Mouse (Mus musculus): ENCODE results near the gene Uba1. TPM values are rescaled to one million over a fixed set of nuclear protein-coding genes. Genes with fewer than 3 reads are reported as not detected.

Gene Uba1
- 208 and 235 TPM in 2 replicates for polyA plus RNA-seq (2012; rRNA removed)

- WGBS, result 2% methylated on average over 27 of the region's 27 CpGs
- H3K36me3 ChIP-seq (ENCODE audit: control insufficient read depth, insufficient read depth, low read length), result no peaks in the 10 kb centered on the region
- 0 out of 2 replicates have a peak within 1 kb of the TSS, but pooled peaks have one; percentile 20 for H3K27ac ChIP-seq (ENCODE audit: insufficient read depth, low read depth, low read length)
- peak within 1 kb of the TSS; percentile 89 for H3K4me3 ChIP-seq (ENCODE audit: insufficient read depth, low read depth, low read length)
- peak; percentile 79 for DNase-seq
- TF ChIP-seq POLR2A (IDR thresholded peaks at IDR 0.05; ENCODE audit: low read depth, low read length) (no peak), CTCF (conservative IDR thresholded peaks at IDR 0.05; ENCODE audit: insufficient read depth, insufficient read length, low read depth, low read length) (no peak)
- H3K27me3 ChIP-seq (replicated peaks; ENCODE audit: control insufficient read depth, insufficient read depth, low read length), result no peaks in the 10 kb centered on the region
- no peaks in the 10 kb centered on the region for H3K4me1 ChIP-seq (ENCODE audit: control insufficient read depth, insufficient read depth, low read length)
These were observed at the start of gene Uba1 for GRCm38 (mm10) chrX:20658026-20658652. Gene Uba1 (plus strand): TSS chrX:20658326.

GRCm38 (mm10) chrX:20608500-20608899 is 49.6 kb upstream of the Uba1 start:
- TF ChIP-seq POLR2A (IDR thresholded peaks at IDR 0.05; ENCODE audit: low read depth, low read length) (no peak), CTCF (conservative IDR thresholded peaks at IDR 0.05; ENCODE audit: insufficient read depth, insufficient read length, low read depth, low read length) (no peak)
- no peaks in the 10 kb centered on the region for H3K27me3 ChIP-seq (replicated peaks; ENCODE audit: control insufficient read depth, insufficient read depth, low read length)
- 93% methylated on average over 4 of the region's 4 CpGs for WGBS
- H3K4me3 ChIP-seq (ENCODE audit: insufficient read depth, low read depth, low read length), result no peak overlapping the region
- no peaks in the 10 kb centered on the region for H3K36me3 ChIP-seq (ENCODE audit: control insufficient read depth, insufficient read depth, low read length)
- H3K27ac ChIP-seq (ENCODE audit: insufficient read depth, low read depth, low read length), result no peak overlapping the region
- DNase-seq, result no peak
- H3K4me1 ChIP-seq (ENCODE audit: control insufficient read depth, insufficient read depth, low read length), result no peaks in the 10 kb centered on the region

DNA sequence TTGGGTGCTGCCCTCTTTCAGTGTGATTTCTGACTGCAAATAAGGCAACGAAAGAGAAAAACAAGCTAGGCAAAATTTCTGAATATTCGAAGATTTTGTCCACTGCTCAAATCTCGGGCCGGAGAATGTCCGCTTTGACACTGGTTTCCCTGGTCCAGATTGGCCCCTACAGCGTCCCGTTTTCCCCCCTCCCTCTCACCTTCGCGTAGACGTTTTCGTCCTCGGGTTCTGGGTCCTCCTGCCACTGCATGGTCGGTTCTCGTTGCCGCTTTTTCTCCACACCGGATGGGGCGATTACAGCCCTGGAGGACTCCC is 41.3 kb upstream of the Uba1 start:
- DNase-seq, result no peak
- H3K4me3 ChIP-seq (ENCODE audit: insufficient read depth, low read depth, low read length), result peak overlapping the region; percentile 96
- H3K4me1 ChIP-seq (ENCODE audit: control insufficient read depth, insufficient read depth, low read length), result peaks cover 2% of the 10 kb centered on the region; the same call in 1 of the 2 replicates
- no peaks in the 10 kb centered on the region for H3K27me3 ChIP-seq (replicated peaks; ENCODE audit: control insufficient read depth, insufficient read depth, low read length)
- TF ChIP-seq CTCF (conservative IDR thresholded peaks at IDR 0.05; ENCODE audit: insufficient read depth, insufficient read length, low read depth, low read length), result no peak
- TF ChIP-seq POLR2A (IDR thresholded peaks at IDR 0.05; ENCODE audit: low read depth, low read length), result no peak
- under 1% methylated on average over 17 of the region's 17 CpGs for WGBS
- peak overlapping the region; percentile 97 for H3K27ac ChIP-seq (ENCODE audit: insufficient read depth, low read depth, low read length)
- H3K36me3 ChIP-seq (ENCODE audit: control insufficient read depth, insufficient read depth, low read length), result no peaks in the 10 kb centered on the region

DNA sequence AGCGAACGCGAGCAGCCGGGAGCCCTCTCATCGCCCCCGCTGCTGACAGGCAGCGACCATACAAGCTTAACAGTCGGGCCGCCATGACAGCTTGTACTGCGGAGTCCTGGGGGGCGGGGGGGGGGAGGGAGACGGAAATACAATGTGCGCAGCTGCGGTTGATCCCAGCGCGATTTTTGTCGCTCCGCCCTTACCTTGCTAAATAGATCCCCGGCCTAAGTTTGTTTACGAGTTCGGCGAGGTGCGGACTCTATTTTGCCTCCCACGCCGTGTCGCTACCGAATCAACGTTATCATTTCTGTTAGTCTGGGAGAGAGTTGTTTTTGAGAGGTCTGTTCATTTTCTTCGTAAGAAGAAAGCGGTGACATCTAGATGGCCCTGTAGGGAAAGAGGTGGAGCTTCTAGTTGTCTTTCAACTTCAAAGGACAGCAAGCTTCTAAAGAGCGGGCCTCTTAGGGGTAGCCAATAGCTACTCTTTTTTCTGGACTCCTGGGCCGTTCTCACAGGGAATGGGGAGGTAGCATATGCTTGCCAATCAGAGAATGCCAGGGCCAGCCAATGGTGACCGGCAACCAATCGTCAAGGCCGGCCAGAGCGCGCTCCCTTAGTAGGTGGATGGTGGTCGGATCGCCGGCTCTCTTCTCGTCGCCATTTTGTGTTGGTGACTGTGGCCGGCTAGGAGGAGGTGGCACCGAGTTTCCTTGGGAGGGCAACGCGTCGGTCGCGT is 40.8 kb upstream of the Uba1 start, which contains the start of the genes Rbm10 and Ndufb11:
Gene Rbm10, plus strand, starts transcription at position 328 of the 727 bp plus-strand sequence.
Gene Ndufb11, minus strand, starts transcription at position 444 of the 727 bp plus-strand sequence.
- H3K4me3 ChIP-seq (ENCODE audit: insufficient read depth, low read depth, low read length), result peak within 1 kb of the TSS; percentile 98
- H3K27me3 ChIP-seq (replicated peaks; ENCODE audit: control insufficient read depth, insufficient read depth, low read length), result no peaks in the 10 kb centered on the region
- peak; percentile 91 for DNase-seq
- H3K36me3 ChIP-seq (ENCODE audit: control insufficient read depth, insufficient read depth, low read length), result no peaks in the 10 kb centered on the region
- WGBS, result 0% methylated on average over 48 of the region's 49 CpGs
- TF ChIP-seq CTCF (conservative IDR thresholded peaks at IDR 0.05; ENCODE audit: insufficient read depth, insufficient read length, low read depth, low read length), result no peak
- no peak for TF ChIP-seq POLR2A (IDR thresholded peaks at IDR 0.05; ENCODE audit: low read depth, low read length)
- H3K4me1 ChIP-seq (ENCODE audit: control insufficient read depth, insufficient read depth, low read length), result peaks cover 2% of the 10 kb centered on the region; the same call in 1 of the 2 replicates
- H3K27ac ChIP-seq (ENCODE audit: insufficient read depth, low read depth, low read length), result peak within 1 kb of the TSS; percentile 99

- peak overlapping the region; percentile 99 for H3K27ac ChIP-seq (ENCODE audit: insufficient read depth, low read depth, low read length)
- TF ChIP-seq CTCF (conservative IDR thresholded peaks at IDR 0.05; ENCODE audit: insufficient read depth, insufficient read length, low read depth, low read length), result no peak
- no peak for TF ChIP-seq POLR2A (IDR thresholded peaks at IDR 0.05; ENCODE audit: low read depth, low read length)
- WGBS, result 6% methylated on average over 31 of the region's 31 CpGs
These were observed 40.2 kb upstream of the Uba1 start for GRCm38 (mm10) chrX:20617903-20618399.

DNA sequence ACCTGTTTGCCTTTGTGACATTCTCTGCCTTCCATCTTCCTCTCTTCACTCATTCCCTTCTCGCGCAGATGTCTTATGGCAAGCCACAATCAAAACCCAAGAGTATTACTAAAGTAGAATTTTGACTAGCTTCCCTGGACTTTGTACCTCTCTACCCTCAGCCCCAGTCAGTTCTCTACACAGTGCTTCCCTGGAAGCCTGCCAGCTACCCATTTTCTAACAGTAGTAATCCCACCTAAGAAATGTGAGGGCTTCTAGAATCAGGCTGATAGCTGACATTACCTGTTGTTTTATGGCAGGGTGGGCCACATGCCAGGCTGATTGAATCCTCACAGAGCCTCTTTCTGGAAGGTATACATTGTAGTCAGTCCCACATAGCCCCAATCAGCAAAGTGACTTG is 20.0 kb upstream of the Uba1 start:
- peaks cover 6% of the 10 kb centered on the region; the same call in 1 of the 2 replicates for H3K4me1 ChIP-seq (ENCODE audit: control insufficient read depth, insufficient read depth, low read length)
- H3K27me3 ChIP-seq (replicated peaks; ENCODE audit: control insufficient read depth, insufficient read depth, low read length), result no peaks in the 10 kb centered on the region
- no peak overlapping the region for H3K4me3 ChIP-seq (ENCODE audit: insufficient read depth, low read depth, low read length)
- peak; percentile 49 for DNase-seq
- 56% methylated on average over 2 of the region's 2 CpGs for whole genome bisulfite sequencing
- H3K36me3 ChIP-seq (ENCODE audit: control insufficient read depth, insufficient read depth, low read length), result no peaks in the 10 kb centered on the region; the same call in 1 of the 2 replicates
- no peak for TF ChIP-seq CTCF (conservative IDR thresholded peaks at IDR 0.05; ENCODE audit: insufficient read depth, insufficient read length, low read depth, low read length)
- TF ChIP-seq POLR2A (IDR thresholded peaks at IDR 0.05; ENCODE audit: low read depth, low read length), result no peak
- H3K27ac ChIP-seq (ENCODE audit: insufficient read depth, low read depth, low read length), result no peak overlapping the region

More at GRCm38 (mm10) chrX:20617903-20618399, 40.2 kb upstream of the Uba1 start:
- Histone ChIP-seq H3K4me3 (ENCODE audit: insufficient read depth, low read depth, low read length) (peak overlapping the region; percentile 98), H3K36me3 (ENCODE audit: control insufficient read depth, insufficient read depth, low read length) (no peaks in the 10 kb centered on the region), H3K4me1 (ENCODE audit: control insufficient read depth, insufficient read depth, low read length) (peaks cover 2% of the 10 kb centered on the region; the same call in 1 of the 2 replicates), H3K27me3 (replicated peaks; ENCODE audit: control insufficient read depth, insufficient read depth, low read length) (no peaks in the 10 kb centered on the region)
- DNase-seq, result no peak

DNA sequence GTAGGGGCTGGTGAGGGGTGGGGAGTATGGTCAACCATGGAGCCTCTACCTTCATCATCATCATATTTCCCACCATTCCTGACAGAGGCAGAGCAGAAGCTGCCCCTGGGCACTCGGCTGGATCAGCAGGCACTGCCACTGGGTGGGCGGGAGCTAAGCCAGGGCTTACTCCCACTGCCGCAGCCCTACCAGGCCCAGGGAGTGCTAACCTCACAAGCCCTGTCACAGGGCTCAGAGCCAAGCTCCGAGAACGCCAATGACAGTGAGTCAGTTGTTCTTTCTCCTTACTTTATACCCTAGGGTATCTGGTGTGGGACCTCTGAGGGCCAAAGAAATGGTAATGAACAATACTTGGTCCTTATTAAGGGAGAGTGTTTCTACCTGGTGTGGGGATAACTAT is 13.3 kb upstream of the Uba1 start:
- no peak for DNase-seq
- Histone ChIP-seq H3K4me1 (ENCODE audit: control insufficient read depth, insufficient read depth, low read length) (no peaks in the 10 kb centered on the region), H3K27ac (ENCODE audit: insufficient read depth, low read depth, low read length) (no peak overlapping the region), H3K36me3 (ENCODE audit: control insufficient read depth, insufficient read depth, low read length) (no peaks in the 10 kb centered on the region; the same call in 1 of the 2 replicates), H3K27me3 (replicated peaks; ENCODE audit: control insufficient read depth, insufficient read depth, low read length) (no peaks in the 10 kb centered on the region), H3K4me3 (ENCODE audit: insufficient read depth, low read depth, low read length) (no peak overlapping the region)
- no peak for TF ChIP-seq CTCF (conservative IDR thresholded peaks at IDR 0.05; ENCODE audit: insufficient read depth, insufficient read length, low read depth, low read length)
- no peak for TF ChIP-seq POLR2A (IDR thresholded peaks at IDR 0.05; ENCODE audit: low read depth, low read length)
- 54% methylated on average over 5 of the region's 5 CpGs for WGBS
